Mouse (Mus musculus): ENCODE results near the gene Lamb1. TPM values are rescaled to one million over a fixed set of nuclear protein-coding genes. Genes with fewer than 3 reads are reported as not detected.
A peak's percentile ranks its signal among the peaks of the same experiment; 100 is the strongest.

Gene Lamb1
- total RNA-seq, 2 experiments from 2014 or later, result 36.1 to 37.7 TPM

DNA sequence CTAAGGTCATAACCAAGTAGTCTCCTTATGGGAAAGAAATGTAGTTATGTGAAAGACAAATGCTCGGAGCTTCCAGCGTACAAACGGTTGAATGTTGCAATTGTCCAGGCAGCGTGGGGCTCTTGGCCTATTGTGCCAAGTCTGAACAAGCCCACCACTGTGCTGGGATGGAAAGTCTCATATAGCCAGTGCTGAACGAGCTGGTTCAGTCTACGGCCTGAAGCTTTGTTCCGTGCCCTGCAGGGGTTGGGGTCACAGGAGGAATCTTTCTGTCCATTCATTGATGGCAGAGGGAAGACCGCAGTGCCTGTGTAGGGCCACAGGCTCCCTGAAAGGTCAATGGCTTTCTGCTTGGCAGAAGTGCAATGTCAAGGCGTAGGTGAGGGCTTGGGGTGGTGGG lies 45.7 kb downstream of the Lamb1 start:
- no peak for DNase-seq (ENCODE audit: extremely low spot score in 1 of 2, low spot score in 1 of 2)

DNA sequence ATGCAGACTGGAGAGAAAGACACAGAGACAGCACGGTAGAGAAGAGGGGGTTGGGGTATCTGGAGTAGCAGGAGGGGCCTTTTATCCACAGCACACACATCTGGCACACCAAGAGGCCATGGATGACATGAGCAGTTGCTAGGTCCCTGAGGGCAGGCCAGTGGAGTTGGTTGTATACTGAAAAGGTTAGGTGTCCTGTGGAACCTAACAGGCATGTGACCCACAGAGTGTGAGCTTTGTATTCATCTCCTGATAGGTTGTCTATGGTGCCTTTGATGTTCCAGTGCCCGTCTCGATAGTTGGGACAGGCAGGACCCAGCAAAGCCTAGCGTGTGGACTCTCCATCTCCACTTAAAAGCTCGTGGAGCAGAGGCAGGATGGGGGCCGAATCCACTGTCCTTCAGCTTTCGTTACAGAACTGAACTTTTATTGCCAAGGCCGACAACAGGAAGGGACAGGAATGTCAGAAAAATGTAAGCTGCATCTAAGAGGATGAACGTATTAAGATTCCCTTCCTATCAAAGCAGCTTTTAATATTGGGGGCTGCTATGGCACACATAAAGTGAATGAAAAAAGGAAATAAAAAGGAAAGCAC lies 46.7 kb downstream of the Lamb1 start:
- DNase-seq (ENCODE audit: extremely low spot score in 1 of 2, low spot score in 1 of 2), result no peak

DNA sequence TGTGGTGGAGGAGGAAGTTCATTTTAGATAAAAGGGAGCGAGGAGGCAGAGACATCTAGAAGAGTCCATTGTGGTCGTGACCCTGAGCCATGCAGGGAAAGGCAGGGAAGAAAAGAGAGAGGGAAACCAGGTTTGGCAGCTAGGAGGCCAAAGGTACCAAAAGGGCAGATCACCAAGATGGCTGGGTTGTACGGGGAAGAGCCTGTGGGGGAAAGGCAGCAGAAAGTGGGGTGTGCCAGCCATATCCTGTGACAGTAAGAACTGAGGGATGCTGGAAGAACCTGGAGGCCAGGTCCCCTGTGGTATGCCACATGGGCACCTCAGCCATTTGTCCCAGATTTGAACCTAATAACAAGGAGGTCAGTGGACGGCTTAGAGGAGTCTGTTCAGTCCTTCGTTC lies 47.2 kb downstream of the Lamb1 start:
- DNase-seq (ENCODE audit: extremely low spot score in 1 of 2, low spot score in 1 of 2), result no peak

DNA sequence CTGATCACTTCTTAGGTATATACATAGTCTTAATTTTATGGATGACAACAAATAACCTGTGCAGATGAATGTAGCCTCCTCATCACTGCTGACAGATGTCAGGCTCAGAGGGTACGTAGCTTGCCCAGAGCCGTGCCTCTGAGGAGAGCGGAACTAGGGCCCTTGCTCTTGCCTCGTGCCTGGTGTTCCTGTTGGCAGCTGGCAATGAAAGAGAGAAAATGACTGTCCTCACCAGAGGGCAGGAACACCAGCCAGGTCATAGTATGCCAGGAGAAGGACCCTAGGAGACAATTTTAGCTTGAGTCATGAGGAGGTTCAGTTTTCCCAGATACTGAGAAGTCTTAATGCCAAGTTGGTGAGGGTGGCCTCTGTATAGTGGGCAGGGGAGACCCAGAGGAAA lies 48.1 kb downstream of the Lamb1 start:
- DNase-seq (ENCODE audit: extremely low spot score in 1 of 2, low spot score in 1 of 2), result no peak

DNA sequence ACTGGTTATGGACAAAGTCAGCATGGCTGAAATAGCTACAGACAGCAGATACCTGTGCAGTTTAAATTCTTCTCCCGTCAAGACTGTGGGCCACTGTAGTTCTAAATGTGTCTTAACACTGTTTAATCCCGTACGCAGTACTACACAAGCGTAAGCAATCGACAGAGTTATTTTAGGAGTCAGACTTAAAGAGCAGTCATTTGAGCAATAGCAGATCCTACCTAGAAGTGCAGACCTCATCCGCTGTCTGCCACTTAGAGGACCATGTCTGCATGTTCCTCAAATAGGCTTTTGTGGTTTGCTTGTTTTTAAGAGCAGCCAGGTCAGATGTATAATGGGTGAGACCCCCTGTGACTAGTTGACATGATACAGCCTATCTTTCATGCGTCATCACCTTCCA lies 49.3 kb downstream of the Lamb1 start:
- DNase-seq (ENCODE audit: extremely low spot score in 1 of 2, low spot score in 1 of 2), result no peak

DNA sequence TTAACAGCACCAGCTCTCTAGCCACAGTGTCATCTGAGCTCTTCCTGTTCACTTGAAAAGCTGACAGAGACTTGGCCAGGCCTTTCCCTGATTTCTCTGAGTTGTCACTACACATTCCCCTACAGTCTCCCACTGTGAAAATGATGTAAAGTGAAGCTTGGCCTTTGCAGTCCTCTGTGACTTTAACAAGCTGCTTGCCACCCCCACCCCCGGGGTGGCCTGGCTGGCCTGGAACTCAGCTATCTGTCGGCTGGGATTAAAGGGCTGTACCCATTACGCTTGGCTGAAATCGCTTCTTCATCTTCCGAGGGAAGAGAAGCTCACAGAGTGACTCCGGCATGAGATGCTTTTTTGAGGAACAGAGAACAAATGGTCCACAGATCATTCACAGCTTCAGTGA lies 50.9 kb downstream of the Lamb1 start:
- no peak for DNase-seq (ENCODE audit: extremely low spot score in 1 of 2, low spot score in 1 of 2)

DNA sequence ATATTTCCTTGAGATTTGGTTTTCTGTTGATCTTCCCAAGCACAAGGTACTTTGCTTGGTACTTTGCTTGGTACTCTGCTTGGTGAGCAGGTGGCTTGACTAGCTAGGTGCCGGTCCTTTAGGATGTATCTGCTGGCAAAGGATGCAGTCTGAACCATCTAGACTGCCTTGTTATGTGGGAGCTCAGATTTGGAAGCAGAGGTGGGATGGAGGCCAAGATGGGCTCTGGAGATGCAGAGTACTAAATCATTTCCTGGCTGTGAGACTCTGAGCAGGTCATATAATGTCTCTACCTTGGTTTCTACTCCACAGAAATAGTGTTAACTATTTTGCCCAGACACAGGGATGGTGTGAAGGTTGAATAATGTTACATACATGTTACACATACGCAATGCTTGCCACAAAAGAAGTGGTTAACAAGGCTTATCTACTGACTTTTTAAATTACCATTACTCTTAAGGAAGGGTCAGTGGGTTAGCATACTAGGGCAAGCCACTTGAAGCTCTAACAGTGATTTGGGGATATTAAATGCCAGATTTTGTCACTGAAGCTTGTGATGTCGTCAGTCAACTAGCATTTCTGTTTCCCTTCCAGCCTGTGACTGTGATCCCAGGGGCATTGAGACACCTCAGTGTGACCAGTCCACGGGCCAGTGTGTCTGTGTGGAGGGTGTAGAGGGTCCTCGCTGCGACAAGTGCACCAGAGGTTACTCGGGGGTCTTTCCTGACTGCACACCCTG lies 52.8 kb downstream of the Lamb1 start:
- no peak for DNase-seq (ENCODE audit: extremely low spot score in 1 of 2, low spot score in 1 of 2)

DNA sequence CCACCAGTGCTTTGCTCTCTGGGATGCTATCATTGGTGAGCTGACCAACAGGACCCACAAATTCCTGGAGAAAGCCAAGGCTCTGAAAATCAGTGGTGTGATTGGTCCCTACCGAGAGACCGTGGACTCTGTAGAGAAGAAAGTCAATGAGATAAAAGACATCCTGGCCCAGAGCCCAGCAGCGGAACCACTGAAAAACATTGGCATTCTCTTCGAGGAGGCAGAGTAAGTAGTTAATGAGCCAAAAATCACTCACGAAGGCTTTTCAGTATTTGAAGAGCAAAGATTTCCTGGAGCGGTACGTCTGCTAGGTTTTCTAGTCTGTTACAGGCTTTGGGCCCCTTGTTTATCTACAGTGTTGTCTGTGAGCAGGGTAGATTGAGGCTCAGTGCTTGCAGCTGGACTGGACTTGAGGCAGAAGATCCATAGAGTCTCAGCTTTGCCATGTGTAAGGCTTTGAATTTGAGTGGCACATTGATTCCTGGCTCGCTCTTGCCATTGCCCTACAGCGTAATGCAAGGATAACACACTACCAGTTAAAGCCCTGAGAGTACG lies 53.5 kb downstream of the Lamb1 start:
- no peak for DNase-seq (ENCODE audit: extremely low spot score in 1 of 2, low spot score in 1 of 2)

DNA sequence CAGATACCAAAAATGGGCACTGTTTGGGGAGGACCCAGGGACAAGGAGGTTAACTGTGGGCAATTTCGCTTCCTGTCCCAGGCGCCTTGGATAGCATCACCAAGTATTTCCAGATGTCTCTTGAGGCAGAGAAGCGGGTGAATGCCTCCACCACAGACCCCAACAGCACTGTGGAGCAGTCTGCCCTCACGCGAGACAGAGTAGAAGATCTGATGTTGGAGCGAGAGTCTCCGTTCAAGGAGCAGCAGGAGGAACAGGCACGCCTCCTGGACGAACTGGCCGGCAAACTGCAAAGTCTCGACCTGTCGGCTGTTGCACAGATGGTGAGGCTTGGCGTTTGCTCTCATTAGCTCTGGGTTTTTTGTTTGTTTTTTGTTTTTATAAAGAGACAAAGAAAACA lies 55.8 kb downstream of the Lamb1 start:
- no peak for DNase-seq (ENCODE audit: extremely low spot score in 1 of 2, low spot score in 1 of 2)

DNA sequence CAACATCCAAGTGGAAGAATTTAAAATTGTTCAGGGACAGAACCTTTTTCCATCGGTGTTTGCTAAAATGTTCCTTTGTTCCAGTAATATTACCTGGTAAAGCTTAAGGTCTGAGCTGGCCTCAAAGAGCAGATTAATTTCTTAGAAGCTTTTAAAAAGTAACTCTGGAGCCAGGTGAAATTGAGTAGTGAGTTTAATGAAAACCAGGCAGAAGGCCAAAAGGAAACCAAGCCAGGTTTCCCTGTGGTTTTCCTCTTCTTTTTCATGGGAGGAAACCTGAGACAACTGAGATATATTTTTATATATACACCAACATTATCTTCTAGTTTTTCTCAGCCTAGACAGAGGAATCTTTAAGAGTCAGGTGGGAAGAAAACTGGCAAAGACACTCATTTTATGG lies 56.5 kb downstream of the Lamb1 start:
- no peak for DNase-seq (ENCODE audit: extremely low spot score in 1 of 2, low spot score in 1 of 2)

DNA sequence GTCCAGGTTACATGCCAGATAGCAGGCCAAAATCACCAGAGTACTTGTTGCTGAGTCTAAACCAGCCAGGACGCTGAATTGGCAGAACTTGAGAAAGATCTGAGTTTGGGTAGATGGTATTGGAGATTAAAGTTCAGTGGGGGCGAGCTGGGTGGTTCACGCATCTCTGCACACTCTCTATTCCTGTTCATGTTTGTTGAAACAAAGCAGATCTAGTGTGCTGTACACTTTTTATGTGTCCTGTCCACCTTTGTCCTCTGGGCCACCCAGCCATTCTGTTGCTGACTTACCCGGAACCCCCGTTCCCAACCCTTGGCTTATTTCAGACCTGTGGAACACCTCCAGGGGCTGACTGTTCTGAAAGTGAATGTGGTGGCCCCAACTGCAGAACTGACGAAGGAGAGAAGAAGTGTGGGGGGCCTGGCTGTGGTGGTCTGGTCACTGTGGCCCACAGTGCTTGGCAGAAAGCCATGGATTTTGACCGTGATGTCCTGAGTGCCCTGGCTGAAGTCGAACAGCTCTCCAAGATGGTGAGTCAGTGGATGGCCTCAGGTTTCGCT lies 58.2 kb downstream of the Lamb1 start:
- DNase-seq (ENCODE audit: extremely low spot score in 1 of 2, low spot score in 1 of 2), result no peak

DNA sequence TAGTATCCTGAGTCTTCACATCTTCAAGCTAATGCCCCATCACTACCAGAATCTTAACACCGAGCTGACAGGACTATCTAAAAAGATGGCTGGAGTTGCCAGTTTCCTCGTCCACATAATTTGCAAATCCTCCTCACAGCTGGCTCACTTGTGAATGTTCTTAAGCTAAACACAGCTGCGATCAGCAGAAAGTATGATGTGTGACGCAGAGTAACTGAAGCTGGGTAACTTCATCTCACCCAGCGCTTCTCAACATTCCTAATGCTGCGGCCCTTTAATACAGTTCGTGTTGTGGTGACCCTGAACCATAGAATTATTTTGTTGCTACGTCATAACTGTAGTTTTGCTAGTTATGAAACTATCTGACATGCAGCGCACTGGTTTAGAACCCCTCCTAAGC lies 62.1 kb downstream of the Lamb1 start:
- no peak for DNase-seq (ENCODE audit: extremely low spot score in 1 of 2, low spot score in 1 of 2)

DNA sequence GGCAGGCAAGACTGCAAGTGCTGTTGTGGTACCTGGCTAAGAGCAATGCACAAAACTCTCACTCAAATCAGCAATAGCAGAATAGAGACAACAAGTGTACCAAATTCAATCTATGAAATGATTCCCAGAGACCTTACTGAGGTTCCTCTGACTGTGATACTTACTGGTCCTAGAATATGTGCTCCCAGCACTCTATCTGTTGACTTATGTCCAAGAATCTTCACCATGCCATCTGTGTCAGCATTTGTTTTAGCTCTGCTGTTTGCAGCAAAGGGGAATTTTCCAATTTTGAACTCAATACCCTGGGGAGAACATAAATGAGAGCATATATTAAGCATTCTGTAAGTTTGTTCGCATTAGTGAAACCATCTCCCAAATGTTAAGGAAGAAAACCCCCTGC lies 68.2 kb downstream of the Lamb1 start:
- no peak for DNase-seq (ENCODE audit: extremely low spot score in 1 of 2, low spot score in 1 of 2)

DNA sequence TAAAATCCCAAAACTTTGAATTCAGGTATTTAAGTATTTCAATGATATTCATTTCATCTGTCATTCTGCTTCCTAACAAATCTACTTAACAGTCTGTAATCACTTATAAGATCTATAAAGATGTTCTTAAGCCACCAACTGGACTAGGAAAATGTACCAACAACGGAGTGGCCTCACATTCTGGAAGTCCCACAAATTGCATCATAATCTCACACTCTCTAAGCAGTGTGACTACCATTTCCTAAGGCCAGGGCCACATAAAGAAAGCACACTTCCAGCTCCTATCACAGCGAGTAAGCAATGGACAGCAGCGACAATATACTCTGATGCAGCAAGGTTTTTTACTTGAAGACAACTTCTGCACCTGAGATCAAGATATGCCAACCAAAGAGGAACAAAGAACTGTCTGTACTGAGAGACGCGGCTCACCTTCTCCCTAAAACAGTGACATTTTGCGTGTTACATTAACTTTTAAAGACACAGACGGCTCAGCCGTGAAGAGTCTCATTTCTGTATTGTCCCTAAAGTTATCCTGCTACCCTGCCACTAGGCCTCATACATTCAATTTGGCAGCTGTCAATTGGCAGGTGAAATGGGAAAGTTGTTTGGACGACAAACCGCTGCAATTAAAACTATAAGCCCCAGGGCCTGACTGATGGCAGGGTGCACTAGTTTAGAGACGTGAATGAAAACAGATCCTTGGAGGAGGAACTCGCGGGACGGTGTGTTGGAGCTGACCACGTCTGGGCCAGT lies 85.3 kb downstream of the Lamb1 start:
- no peak for DNase-seq (ENCODE audit: extremely low spot score in 1 of 2, low spot score in 1 of 2)

DNA sequence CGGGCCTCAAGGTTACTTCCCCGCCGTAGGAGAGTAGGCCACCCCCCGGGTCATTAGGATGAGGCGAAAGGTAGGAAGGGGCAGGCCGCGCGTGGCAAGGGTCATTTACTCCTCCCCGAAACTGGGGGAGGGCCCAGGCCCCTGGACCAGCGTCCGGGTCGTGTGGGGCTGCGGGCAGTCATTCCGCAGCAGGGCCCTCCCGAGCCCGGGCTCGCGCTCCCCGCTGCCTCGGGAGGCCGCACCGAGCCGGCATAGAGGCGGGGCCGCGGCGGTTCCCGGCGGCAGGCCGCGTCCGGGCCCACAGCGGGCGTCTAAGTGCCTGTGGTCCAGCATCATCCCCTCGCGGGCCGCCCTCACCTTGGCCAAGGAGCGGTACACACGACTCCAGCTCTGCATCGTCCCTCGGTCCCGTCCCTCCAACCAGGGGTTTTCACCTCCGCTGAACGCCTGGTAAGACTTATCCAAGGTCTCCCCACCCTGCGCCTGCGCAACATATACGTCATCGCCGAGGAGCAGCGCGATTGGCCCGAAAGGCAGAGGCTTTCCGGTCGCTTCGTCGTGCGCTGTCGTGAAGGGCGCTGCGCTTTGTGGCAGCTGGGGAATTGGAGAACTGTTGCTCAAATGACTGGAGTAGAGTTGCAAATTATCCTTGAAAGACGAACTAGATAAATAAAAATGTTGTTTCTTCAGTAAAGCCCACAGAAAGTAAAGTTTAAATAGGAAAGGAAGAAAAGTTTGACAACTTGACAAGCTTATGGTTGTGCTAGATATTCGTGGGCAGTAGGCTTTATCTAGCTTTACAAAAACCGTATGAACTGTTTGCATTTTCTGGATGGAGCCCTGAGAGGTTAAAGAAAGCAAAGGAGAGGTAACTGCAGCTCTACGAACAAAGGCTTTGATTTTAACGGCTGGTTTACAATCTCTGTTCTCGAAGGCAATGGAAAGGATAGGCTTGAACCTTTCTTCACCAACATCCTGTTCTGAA lies 86.2 kb downstream of the Lamb1 start, which contains the start of gene Dld:
Gene Dld (minus strand): TSS at position 510 of the 985 bp plus-strand sequence.
- DNase-seq (ENCODE audit: extremely low spot score in 1 of 2, low spot score in 1 of 2), result peak; percentile 90 to 93

DNA sequence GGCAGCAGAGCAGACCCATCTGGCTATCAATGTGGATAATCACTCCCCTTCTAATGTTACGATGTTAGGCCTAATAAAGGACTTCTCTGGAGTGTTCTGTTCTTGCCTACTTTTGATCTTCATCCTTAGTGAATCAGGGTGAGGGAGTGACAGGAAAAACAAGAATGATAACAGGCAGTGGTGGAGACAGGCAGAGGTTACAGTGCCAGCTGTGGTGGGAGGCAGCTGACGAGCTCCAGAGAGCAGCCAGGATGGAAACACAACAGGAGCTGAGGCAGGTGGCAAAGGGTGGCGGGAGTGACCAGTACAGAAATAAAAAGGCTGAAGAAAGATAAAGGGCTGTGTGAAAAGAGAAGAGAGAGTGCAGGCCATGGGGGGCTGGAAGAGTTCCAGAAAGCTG lies 101.4 kb downstream of the Lamb1 start:
- DNase-seq (ENCODE audit: extremely low spot score in 1 of 2, low spot score in 1 of 2), result no peak

DNA sequence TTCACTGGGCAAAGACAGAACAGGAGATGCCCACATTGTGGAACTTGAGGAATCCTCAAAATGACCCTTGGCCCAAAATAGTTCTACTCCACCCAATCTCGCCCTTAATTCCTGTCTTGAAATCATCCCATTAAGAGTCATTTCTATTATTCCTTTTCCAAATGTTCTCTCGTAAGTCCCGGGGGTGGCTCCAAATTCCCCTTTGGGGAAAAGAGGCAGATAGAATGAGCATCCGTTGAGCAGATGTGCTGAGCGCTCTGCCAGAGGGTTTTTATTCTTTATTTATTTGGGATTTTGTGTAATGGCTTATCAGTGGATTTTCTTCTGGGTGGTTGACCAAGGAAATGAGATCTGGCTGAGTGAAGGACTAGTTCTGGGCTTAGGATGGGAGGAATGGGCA lies 102.7 kb downstream of the Lamb1 start:
- no peak for DNase-seq (ENCODE audit: extremely low spot score in 1 of 2, low spot score in 1 of 2)

DNA sequence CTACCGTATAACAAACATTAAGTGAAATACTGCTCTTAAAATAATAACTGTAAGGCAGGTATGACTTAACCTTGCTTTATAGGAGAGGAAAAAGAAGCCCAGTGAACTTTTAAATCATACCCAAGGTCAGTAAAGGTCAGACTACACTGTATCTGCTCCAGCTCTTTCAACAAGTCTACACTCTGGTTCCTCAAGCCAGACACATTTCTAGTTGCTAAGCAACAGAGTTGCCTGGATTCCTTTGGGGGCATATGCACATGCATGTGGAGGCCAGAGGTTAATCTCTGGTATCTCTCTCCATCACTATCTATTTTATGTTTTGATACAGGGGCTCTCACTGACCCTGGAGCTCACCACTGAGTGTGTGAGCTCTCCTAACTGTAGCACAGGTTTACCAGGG lies 104.1 kb downstream of the Lamb1 start:
- DNase-seq (ENCODE audit: extremely low spot score in 1 of 2, low spot score in 1 of 2), result no peak

DNA sequence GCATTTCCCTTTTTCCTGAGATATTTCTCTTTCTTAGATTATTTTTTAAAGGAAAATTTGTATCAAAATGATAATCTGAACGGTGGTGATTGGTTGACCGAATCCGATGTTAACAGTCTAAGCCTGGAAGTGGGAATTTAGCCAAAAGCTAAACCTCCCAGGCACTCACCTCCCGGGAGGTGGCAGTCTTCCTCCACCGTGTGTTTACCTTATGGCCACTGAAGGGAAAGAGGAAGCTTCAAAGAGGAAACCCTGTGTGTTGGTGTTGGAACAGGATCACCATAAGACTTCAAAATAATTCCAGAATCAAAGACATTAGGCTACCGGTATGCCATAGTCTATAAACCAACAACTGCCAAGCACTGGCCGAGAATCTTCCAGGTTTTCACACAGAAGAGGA lies 104.6 kb downstream of the Lamb1 start:
- no peak for DNase-seq (ENCODE audit: extremely low spot score in 1 of 2, low spot score in 1 of 2)
